Mouse (Mus musculus): ENCODE results near the gene Pld4. TPM values are rescaled to one million over a fixed set of nuclear protein-coding genes. Genes with fewer than 3 reads are reported as not detected.

The Pld4 gene
- total RNA-seq, 2 experiments from 2014 or later: 10.8 to 13.4 TPM

DNA sequence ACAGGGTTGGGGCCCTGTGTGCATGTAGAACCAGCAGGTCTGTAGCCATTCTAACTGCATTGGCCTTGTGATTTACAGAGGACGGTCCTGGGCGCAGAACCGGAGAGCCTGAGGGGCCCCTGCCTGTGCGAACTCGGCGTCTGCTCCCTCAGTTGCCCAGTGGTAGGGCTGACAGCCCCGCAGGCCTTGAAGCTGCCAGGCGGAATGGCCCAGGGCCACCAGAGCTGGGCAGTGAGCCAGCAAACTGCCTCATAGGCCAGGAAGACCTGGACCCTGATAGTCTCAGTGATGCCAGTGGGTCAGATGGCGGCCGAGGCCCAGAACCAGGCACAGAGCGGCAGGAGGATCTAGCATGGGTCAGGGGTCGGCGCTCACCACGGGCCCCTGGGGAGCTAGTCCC lies 22.7 kb upstream of the Pld4 start:
- peak; percentile 82 for DNase-seq

DNA sequence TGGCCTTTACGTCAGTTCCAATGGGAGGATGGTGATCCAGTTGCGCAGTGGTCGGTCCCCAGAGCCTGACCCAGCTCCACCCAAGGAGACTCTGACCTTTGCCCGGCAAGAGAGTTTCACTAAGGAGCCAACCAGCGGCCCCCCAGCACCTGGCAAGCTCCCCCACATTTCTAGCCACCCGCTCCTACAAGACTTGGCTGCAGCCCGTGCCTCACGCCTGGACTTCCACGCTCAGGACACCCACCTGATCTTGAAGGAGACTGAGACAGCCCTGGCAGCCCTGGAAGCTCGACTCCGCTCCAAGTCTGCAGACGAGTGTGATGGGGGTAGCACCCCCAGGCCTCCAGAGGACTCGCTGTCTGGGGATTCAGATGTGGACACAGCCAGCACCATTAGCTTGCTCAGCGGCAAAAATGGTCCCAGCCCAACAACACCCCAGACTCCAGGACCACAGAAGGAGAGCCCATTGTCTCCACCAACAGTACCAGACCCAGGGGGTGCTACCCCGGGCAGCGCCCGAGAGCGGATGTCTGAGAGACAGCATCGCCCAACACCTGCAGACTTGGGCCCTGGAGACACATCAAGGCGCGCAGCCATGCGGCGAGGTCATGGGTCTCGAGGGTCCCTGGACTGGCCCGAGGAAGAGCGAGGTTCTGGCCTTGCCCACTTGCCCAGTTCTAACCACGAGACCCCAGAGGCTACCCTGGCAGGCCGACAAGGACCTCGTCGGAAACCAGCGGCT lies 22.0 kb upstream of the Pld4 start:
- no peak for DNase-seq

- no peak for DNase-seq
These were observed 21.4 kb upstream of the Pld4 start for GRCm38 (mm10) chr12:112739023-112739568.

DNA sequence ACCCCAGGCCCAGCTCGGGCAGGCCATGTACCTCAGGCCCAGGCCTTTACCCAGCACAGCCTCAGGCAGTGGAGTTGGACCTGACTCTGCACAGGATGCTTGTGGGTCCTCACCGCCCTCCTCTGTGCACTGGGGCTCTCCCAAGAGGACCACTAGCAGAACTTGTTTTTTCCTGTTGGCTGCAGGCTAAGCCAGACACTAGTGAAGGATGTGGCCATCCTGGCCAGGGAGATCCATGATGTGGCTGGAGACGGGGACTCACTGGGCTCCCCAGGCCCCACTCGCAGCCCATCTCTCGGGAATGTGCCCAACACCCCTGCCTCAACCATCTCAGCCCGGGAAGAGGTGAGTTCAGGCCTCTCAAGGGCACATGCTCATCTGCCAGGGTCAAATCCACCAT lies 17.7 kb upstream of the Pld4 start:
- no peak for DNase-seq

- DNase-seq: peak; percentile 86
These were observed 17.1 kb upstream of the Pld4 start for GRCm38 (mm10) chr12:112743168-112743975.

GRCm38 (mm10) chr12:112744211-112744610 lies 16.2 kb upstream of the Pld4 start:
- DNase-seq: no peak

- DNase-seq: no peak
These were observed 15.4 kb upstream of the Pld4 start for GRCm38 (mm10) chr12:112744891-112745580.

DNA sequence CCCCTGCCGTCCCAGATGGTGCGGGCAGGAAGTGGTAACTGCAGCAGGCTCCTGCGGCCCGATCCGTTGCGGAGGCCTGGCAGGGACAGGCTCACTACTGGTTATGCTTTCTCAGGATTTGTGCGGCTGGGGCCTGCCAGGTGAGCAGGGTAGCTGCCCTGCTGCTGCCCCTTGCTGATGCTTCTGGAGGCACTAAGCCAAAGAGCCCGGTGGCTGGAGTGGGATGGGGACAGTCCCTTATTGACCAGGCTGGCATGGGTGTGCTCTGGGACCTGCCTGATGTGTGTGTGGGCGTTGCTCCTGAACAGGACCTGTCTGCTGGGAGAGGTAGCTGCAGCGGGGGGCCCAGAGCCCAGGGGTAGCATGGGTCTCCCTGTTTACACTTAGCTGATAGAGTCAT lies 14.7 kb upstream of the Pld4 start:
- DNase-seq: no peak

GRCm38 (mm10) chr12:112746461-112746807 lies 14.0 kb upstream of the Pld4 start:
- DNase-seq: no peak

DNA sequence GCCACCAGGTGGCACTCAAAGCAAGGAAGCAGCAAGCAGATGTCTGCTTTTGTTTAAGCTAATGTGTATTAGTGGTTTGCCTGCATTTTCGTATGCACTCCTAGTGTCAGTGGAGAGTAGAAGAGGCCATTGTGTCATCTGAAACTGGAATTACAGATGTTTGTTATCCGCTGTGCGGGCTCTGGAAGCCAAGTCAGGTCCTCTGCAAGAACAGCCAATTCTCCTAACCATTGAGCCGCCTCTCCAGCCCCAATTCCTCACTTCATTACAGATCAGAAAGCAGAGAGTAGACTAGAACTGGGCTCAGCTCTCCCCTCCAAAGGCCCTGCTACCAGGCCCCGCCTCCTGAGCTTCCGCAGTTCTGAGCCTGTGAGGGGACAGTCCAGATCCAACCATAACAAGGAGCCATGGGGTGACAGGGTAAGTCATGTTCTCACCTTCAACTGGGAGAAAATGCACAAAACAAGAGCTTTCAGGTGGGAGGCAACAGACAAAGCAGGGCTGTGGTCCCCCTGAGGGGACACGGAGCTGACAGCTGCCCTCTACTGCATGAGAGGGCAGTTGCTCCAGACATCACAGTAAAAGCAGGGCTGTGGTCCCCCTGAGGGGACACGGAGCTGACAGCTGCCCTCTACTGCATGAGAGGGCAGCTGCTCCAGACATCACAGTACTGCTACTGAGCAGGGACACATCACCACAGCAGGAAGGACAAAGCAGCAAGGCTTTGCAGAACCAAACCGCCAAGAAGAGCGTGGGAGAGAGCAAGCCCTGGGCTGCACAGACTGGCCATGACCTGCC lies 13.4 kb upstream of the Pld4 start:
- DNase-seq: peak; percentile 48

GRCm38 (mm10) chr12:112747606-112747970 lies 12.9 kb upstream of the Pld4 start:
- DNase-seq: no peak

DNA sequence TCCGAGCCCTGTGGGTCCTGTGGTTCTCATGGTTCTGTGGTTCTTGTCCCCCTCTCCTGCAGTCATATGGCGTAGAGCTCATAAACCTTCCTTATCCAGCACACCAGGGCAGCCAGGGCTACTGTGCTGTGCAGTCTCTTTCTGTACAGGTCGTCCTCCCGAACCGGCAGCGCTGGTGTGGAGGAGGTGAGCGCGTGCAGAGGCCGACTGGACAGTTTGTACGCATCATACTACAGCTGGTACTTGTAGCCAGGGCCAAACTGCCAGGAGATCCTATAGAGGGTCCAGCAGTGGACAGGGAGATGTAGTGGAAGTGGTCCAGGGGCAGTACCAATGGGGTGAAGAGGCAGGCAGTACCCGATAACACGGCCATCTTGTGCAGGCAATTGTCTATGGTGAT lies 9.5 kb upstream of the Pld4 start:
- DNase-seq: no peak

- DNase-seq: no peak
These were observed 8.1 kb upstream of the Pld4 start for GRCm38 (mm10) chr12:112752399-112752798.

- DNase-seq: no peak
These were observed 4.6 kb upstream of the Pld4 start for GRCm38 (mm10) chr12:112755900-112756299.

DNA sequence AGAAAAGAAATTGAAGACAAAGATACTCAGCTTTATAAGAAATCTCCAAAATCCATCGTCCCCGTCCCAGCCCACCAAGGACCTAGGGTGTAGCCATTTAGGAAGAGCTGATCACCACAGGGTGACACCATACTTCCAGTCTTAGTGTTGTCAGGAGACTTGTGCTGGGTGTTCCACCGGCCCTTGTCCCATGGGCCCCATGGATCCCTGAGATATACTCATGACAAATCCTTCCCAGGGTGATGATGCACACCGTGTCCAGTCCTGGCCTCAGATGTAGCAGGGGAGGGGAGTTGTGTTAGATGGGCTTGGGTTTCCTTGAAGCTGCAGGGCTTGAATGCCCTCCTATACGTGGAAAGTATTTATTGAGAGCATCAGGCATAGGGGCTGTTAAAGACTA lies 2.6 kb upstream of the Pld4 start:
- no peak for DNase-seq

DNA sequence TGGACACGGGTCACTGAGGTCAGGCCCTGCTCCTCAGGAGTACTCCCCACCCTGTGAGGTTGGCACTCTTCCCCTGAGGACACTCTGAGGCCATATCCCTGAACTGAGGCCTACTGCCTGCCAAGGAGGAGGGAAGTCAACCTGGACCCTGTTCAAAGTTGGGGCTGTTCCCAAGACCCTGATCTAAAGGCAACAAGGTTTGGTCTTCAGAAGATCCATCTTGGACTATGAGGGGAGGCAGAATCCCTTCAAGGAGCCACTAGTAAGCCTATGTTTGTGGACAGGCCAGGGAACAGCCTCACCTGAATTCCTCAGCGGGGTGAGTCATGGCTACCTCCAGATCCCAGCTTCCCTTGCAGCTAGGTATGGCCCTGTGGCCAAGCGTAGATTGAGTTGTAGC lies 984 bp upstream of the Pld4 start:
- no peak for DNase-seq

DNA sequence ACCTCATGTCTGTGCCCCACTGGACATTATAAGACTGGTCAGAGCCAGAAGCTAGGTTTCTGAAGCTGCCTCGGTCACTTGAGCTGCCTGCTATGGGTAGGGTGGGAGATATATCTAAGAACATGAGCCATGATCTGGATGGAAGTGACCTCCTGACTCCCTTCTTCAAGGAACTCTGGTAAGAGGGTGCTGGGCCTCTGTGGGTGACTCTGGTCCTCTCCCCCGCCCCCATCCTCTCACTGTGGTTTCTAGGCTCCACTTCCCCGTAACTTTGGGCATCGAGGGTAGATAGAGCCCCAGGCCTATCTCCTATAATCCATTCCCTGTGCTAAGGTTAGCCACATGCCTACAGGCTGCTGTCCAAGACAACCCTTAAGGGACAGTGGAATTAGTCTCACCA lies 956 bp downstream of the Pld4 start:
- no peak for DNase-seq

- DNase-seq: no peak
These were observed 1.6 kb downstream of the Pld4 start for GRCm38 (mm10) chr12:112762018-112762417.

- DNase-seq: no peak
These were observed 2.7 kb downstream of the Pld4 start for GRCm38 (mm10) chr12:112763176-112763575.

DNA sequence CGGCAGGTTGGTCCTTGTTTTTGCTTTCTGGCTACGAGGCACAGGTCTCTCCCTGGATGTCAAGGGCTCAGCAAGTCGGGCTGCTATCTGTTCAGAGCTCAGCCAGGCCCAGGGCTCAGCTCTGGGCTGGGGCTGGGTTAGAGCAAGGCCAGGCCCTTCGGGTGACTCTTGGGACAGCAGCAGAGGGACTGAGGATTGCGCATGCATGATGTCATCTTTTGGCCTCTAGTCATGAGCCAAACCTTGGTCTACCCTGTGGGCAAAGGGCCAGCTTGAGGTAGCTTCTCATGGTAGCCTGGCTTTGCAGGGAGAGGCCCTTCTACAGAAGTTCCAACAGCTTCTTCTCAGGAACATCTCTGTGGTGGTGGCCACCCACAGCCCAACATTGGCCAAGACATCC lies 3.7 kb downstream of the Pld4 start:
- peak; percentile 73 for DNase-seq

DNA sequence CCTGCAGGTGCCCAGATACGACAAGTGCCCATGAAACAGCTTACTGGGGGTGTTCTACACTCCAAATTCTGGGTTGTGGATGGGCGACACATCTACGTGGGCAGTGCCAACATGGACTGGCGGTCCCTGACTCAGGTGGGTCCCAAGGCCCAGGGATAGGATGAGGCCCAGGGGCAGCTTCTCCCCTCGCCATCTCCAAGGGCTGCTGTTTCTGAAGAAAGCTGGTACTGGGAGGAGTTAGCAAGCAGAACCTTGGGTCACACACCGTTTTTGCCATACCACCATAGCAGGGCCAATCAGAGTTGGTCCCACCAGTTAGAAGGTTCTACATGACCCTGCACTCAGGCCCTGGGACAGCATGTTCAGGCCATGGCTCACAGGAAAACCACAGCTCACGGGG lies 4.5 kb downstream of the Pld4 start:
- DNase-seq: no peak

DNA sequence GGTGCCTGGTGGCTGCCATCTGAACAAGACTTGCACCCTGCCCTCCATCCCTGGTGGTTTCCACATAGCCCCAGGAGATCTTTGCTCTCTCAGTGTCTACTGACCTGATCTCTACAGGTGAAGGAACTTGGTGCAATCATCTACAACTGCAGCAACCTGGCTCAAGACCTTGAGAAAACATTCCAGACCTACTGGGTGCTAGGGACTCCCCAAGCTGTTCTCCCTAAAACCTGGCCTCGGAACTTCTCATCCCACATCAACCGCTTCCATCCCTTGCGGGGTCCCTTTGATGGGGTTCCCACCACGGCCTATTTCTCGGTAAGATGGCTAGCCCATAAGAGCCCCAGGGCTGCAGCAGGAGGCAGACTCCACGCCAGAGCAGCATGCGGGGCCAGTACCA lies 6.1 kb downstream of the Pld4 start:
- no peak for DNase-seq
